Mouse (Mus musculus) myocyte (in vitro differentiated cells): Measurements from ENCODE around the gene Gnaq. TPM values are rescaled to one million over a fixed set of nuclear protein-coding genes. Genes with fewer than 3 reads are reported as not detected.

Experiments
- H3K27me3 ChIP-seq: one replicate; pipeline ENCODE4 v1.6.1; 2011; ENCODE audit not compliant: control insufficient read depth, insufficient read depth, insufficient read length
- H3K36me3 ChIP-seq: one replicate; pipeline ENCODE4 v1.6.1; 2011; ENCODE audit not compliant: control insufficient read depth, insufficient read depth
- H3K4me2 ChIP-seq: one replicate; pipeline ENCODE4 v1.6.1; 2011; ENCODE audit warnings: low read depth, control low read depth
- H3K4me3 ChIP-seq: one replicate; pipeline ENCODE4 v1.5.1; 2011; ENCODE audit warnings: mild to moderate bottlenecking, control low read depth, moderate library complexity
- H3K79me2 ChIP-seq: one replicate; pipeline ENCODE4 v1.6.1; 2011; ENCODE audit not compliant: control insufficient read depth, insufficient read depth
- H3ac ChIP-seq: one replicate; pipeline ENCODE4 v1.6.1; 2011; ENCODE audit not compliant: control insufficient read depth, insufficient read length
- CEBPB ChIP-seq: IDR thresholded peaks from 2 replicates; pipeline ENCODE4 v1.6.1; 2011; ENCODE audit warnings: mild to moderate bottlenecking, moderate library complexity; ENCODE audit not compliant: poor library complexity, insufficient read depth, severe bottlenecking
- E2F4 ChIP-seq: IDR thresholded peaks from one replicate; pipeline ENCODE4 v1.6.1; 2011; ENCODE audit warnings: mild to moderate bottlenecking, control low read depth, moderate library complexity; ENCODE audit not compliant: insufficient read depth
- MAX ChIP-seq: IDR thresholded peaks from one replicate; pipeline ENCODE4 v1.6.1; 2011; ENCODE audit warnings: low read depth, mild to moderate bottlenecking, control low read depth
- MYOD1 ChIP-seq, 3 experiments: IDR thresholded peaks; one replicate each; pipeline ENCODE4 v1.6.1; 2011; ENCODE audit warnings: control low read depth in 2 of 3, low read depth in 2 of 3, mild to moderate bottlenecking in 2 of 3, moderate library complexity in 1 of 3; ENCODE audit not compliant: insufficient read length in 2 of 3, control insufficient read depth in 1 of 3
- MYOG ChIP-seq, 3 experiments: IDR thresholded peaks; one replicate each; pipeline ENCODE4 v1.6.1; 2011; ENCODE audit warnings: control low read depth in 2 of 3, low read depth in 2 of 3, mild to moderate bottlenecking in 2 of 3; ENCODE audit not compliant: insufficient read length in 2 of 3, control insufficient read depth in 1 of 3, insufficient read depth in 1 of 3
- POLR2A ChIP-seq: IDR thresholded peaks from one replicate; pipeline ENCODE4 v1.6.1; 2011; ENCODE audit warnings: low read depth, mild to moderate bottlenecking, control low read depth, moderate library complexity; ENCODE audit not compliant: insufficient read length
- POLR2AphosphoS2 ChIP-seq: IDR thresholded peaks from one replicate; pipeline ENCODE4 v1.6.1; 2011; ENCODE audit warnings: low read depth, control low read depth; ENCODE audit not compliant: insufficient read length
- REST ChIP-seq: IDR thresholded peaks from one replicate; pipeline ENCODE4 v1.6.1; 2011; ENCODE audit warnings: mild to moderate bottlenecking, control low read depth, moderate library complexity; ENCODE audit not compliant: insufficient read depth, insufficient read length
- SRF ChIP-seq: IDR thresholded peaks from one replicate; pipeline ENCODE4 v1.6.1; 2011; ENCODE audit warnings: low read depth; ENCODE audit not compliant: control insufficient read depth, insufficient read length
- TCF12 ChIP-seq: IDR thresholded peaks from one replicate; pipeline ENCODE4 v1.6.1; 2011; ENCODE audit warnings: mild to moderate bottlenecking, control low read depth; ENCODE audit not compliant: poor library complexity, insufficient read depth, severe bottlenecking
- TCF3 ChIP-seq: IDR thresholded peaks from one replicate; pipeline ENCODE4 v1.6.1; 2011; ENCODE audit warnings: low read depth, control low read depth; ENCODE audit not compliant: insufficient read length
- USF1 ChIP-seq: IDR thresholded peaks from one replicate; pipeline ENCODE4 v1.6.1; 2011; ENCODE audit warnings: low read depth, mild to moderate bottlenecking, control low read depth, moderate library complexity
- polyA plus RNA-seq: library from polyadenylated mRNA; unstranded; fragments of >200 nt; fragmentation: generic; extraction: Trizol; gene quantifications from one replicate; pipeline ENCODE4 v1.2.1, GENCODE M21; 2012; ENCODE audit warnings: missing spikeins

Gnaq gene
- polyA plus RNA-seq, 1 experiment = 8.3 TPM

- no peak overlapping the region for H3K4me2 ChIP-seq
- no peaks in the 10 kb centered on the region for H3K36me3 ChIP-seq
- H3K79me2 ChIP-seq = peaks cover 4% of the 10 kb centered on the region
- no peaks in the 10 kb centered on the region for H3K27me3 ChIP-seq
- H3K4me3 ChIP-seq = no peak overlapping the region
- no peak overlapping the region for H3ac ChIP-seq
- TF ChIP-seq MAX = no peak
- no peak for TF ChIP-seq TCF3
- TF ChIP-seq POLR2A = no peak
- TF ChIP-seq REST = no peak
- TF ChIP-seq TCF12 = no peak
- TF ChIP-seq E2F4 = no peak
- TF ChIP-seq POLR2AphosphoS2 = no peak
- no peak for TF ChIP-seq MYOG (IDR thresholded peaks at IDR 0.05; ENCODE audit: control insufficient read depth in 1 of 3, insufficient read depth in 1 of 3, insufficient read length in 2 of 3, low read depth in 2 of 3)
- no peak for TF ChIP-seq MYOD1 (IDR thresholded peaks at IDR 0.05; ENCODE audit: control insufficient read depth in 1 of 3, insufficient read length in 2 of 3, low read depth in 2 of 3)
- TF ChIP-seq USF1 = no peak
- TF ChIP-seq SRF = no peak
- TF ChIP-seq CEBPB = no peak
Measured at GRCm38 (mm10) chr19:16237034-16237433, 104.4 kb downstream of the Gnaq start.

DNA sequence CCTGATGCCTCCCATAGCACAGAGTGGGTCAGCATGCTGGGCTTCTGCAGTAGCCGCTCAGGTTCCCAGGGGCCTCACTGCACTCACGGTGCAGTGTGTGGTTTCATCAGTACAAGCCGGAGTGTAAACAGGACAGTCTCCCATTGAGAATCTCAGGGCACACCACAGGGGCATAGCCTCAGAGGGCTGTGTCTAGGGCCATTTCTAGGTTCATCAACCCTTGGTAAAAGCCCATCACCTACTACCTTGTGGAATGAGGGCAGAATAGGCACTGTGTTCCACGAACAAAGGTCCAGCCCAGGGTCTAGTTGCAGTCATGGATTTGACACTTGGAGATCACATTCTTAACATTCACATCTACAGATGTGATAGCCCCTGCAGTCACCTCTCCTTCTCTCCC, 105.4 kb downstream of the Gnaq start:
- no peak overlapping the region for H3K4me3 ChIP-seq
- no peak overlapping the region for H3ac ChIP-seq
- H3K4me2 ChIP-seq = no peak overlapping the region
- TF ChIP-seq POLR2A = no peak
- TF ChIP-seq MYOG (IDR thresholded peaks at IDR 0.05; ENCODE audit: control insufficient read depth in 1 of 3, insufficient read depth in 1 of 3, insufficient read length in 2 of 3, low read depth in 2 of 3) = no peak
- no peak for TF ChIP-seq USF1
- TF ChIP-seq REST = no peak
- TF ChIP-seq MYOD1 (IDR thresholded peaks at IDR 0.05; ENCODE audit: control insufficient read depth in 1 of 3, insufficient read length in 2 of 3, low read depth in 2 of 3) = no peak
- TF ChIP-seq CEBPB = no peak
- TF ChIP-seq POLR2AphosphoS2 = no peak
- TF ChIP-seq SRF = no peak
- TF ChIP-seq E2F4 = no peak
- TF ChIP-seq TCF12 = no peak
- TF ChIP-seq MAX = no peak
- TF ChIP-seq TCF3 = no peak
- no peaks in the 10 kb centered on the region for H3K27me3 ChIP-seq
- H3K79me2 ChIP-seq = peaks cover 4% of the 10 kb centered on the region
- H3K36me3 ChIP-seq = no peaks in the 10 kb centered on the region

DNA sequence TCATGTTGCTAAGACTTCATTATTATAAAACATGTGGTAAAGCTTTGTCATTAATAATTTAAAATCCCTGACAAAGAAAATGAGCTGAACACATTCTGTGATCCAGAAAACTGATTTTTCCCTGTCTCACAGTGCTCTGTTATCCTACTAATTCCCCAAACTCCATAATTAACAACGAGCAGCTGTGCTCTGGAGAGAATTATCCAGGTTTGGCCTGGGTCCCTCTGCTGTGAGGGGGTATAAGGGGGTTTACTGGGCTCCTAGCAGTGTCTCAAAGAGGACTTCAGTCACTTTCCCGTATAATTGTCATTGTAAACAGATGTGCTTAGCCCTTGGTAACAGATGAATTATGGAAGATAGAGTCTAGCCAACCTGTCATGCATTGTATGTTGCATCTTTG, 105.9 kb downstream of the Gnaq start:
- Histone ChIP-seq H3K79me2 (peaks cover 4% of the 10 kb centered on the region), H3ac (no peak overlapping the region)
- TF ChIP-seq MYOG (IDR thresholded peaks at IDR 0.05; ENCODE audit: control insufficient read depth in 1 of 3, insufficient read depth in 1 of 3, insufficient read length in 2 of 3, low read depth in 2 of 3) (no peak), TCF3 (no peak), USF1 (no peak), POLR2AphosphoS2 (no peak)

GRCm38 (mm10) chr19:16242708-16243107, 110.1 kb downstream of the Gnaq start:
- H3K27me3 ChIP-seq = no peaks in the 10 kb centered on the region
- TF ChIP-seq MYOG (IDR thresholded peaks at IDR 0.05; ENCODE audit: control insufficient read depth in 1 of 3, insufficient read depth in 1 of 3, insufficient read length in 2 of 3, low read depth in 2 of 3) (no peak), TCF3 (no peak), MYOD1 (IDR thresholded peaks at IDR 0.05; ENCODE audit: control insufficient read depth in 1 of 3, insufficient read length in 2 of 3, low read depth in 2 of 3) (no peak), CEBPB (no peak), MAX (no peak), POLR2AphosphoS2 (no peak), REST (no peak), POLR2A (no peak), SRF (no peak), E2F4 (no peak), USF1 (no peak), TCF12 (no peak)
- no peaks in the 10 kb centered on the region for H3K36me3 ChIP-seq
- H3K4me2 ChIP-seq = no peak overlapping the region
- no peak overlapping the region for H3K4me3 ChIP-seq
- H3K79me2 ChIP-seq = peaks cover 11% of the 10 kb centered on the region
- H3ac ChIP-seq = no peak overlapping the region

More for the DNA sequence above, 105.9 kb downstream of the Gnaq start:
- no peaks in the 10 kb centered on the region for H3K27me3 ChIP-seq
- no peak overlapping the region for H3K4me3 ChIP-seq
- H3K36me3 ChIP-seq = no peaks in the 10 kb centered on the region
- H3K4me2 ChIP-seq = no peak overlapping the region

- Histone ChIP-seq H3K27me3 (no peaks in the 10 kb centered on the region), H3K79me2 (peaks cover 13% of the 10 kb centered on the region), H3K4me3 (no peak overlapping the region), H3K36me3 (no peaks in the 10 kb centered on the region), H3K4me2 (no peak overlapping the region), H3ac (no peak overlapping the region)
- TF ChIP-seq MYOD1 (IDR thresholded peaks at IDR 0.05; ENCODE audit: control insufficient read depth in 1 of 3, insufficient read length in 2 of 3, low read depth in 2 of 3) = peak in 2 of 3 experiments; percentile 55 to 75
- no peak for TF ChIP-seq MAX
- peak in 1 of 3 experiments; percentile 32 for TF ChIP-seq MYOG (IDR thresholded peaks at IDR 0.05; ENCODE audit: control insufficient read depth in 1 of 3, insufficient read depth in 1 of 3, insufficient read length in 2 of 3, low read depth in 2 of 3)
Measured at GRCm38 (mm10) chr19:16249025-16249424, 116.4 kb downstream of the Gnaq start.
